Mouse (Mus musculus) spleen, adult 2 months (tissue): Measurements from ENCODE around the gene Gnpat. TPM values are rescaled to one million over a fixed set of nuclear protein-coding genes. Genes with fewer than 3 reads are reported as not detected.

Source experiments
- DNase-seq, 2 experiments: peaks; one replicate each; pipeline versions ENCODE4 v3.0.0 to v3.0.0-alpha.2; 2012 to 2021; ENCODE audit warnings: low spot score in 2 of 2, low read depth in 1 of 2
- H3K27ac ChIP-seq: fragments of 200-500 bp; 2 replicates; pipeline ENCODE4 v1.5.1; 2012; ENCODE audit warnings: low read length, inconsistent platforms; ENCODE audit not compliant: insufficient read depth
- H3K27me3 ChIP-seq: fragments of 200-500 bp; 2 replicates; pipeline ENCODE4 v1.6.1; 2012; ENCODE audit warnings: mild to moderate bottlenecking, moderate library complexity, low read length, inconsistent platforms; ENCODE audit not compliant: control insufficient read depth, insufficient read depth
- H3K36me3 ChIP-seq: fragments of 200-500 bp; 2 replicates; pipeline ENCODE4 v1.6.1; 2012; ENCODE audit warnings: mild to moderate bottlenecking, low read length, inconsistent platforms; ENCODE audit not compliant: control insufficient read depth, insufficient read depth
- H3K4me1 ChIP-seq: fragments of 200-500 bp; 2 replicates; pipeline ENCODE4 v1.6.1; 2011; ENCODE audit warnings: inconsistent platforms; ENCODE audit not compliant: control insufficient read depth, insufficient read depth, insufficient read length
- H3K4me3 ChIP-seq: fragments of 200-500 bp; 2 replicates; pipeline ENCODE4 v1.5.1; 2011; ENCODE audit warnings: mild to moderate bottlenecking, inconsistent platforms; ENCODE audit not compliant: insufficient read depth, insufficient read length; ENCODE audit errors: extremely low read depth
- CTCF ChIP-seq: fragments of 200-500 bp; IDR thresholded peaks from 2 replicates; pipeline ENCODE4 v1.5.1; 2011; ENCODE audit warnings: mild to moderate bottlenecking, inconsistent platforms; ENCODE audit not compliant: insufficient read depth, insufficient read length, insufficient replicate concordance; ENCODE audit errors: extremely low read depth
- POLR2A ChIP-seq: fragments of 200-500 bp; IDR thresholded peaks from 2 replicates; pipeline ENCODE4 v1.6.1; 2011; ENCODE audit warnings: low read depth, low read length, inconsistent platforms
- WGBS: fragments of 180-500 bp; shearing (Covaris S2); methylation state at CpG from one replicate; pipeline ENCODE4 v1.1.7; 2018; 5-methylcytosine and 5-hydroxymethylcytosine counted together
- polyA plus RNA-seq: library from polyadenylated mRNA; depleted of rRNA; stranded (reverse); fragments of >200 nt; gene quantifications from 2 replicates; pipeline ENCODE4 v1.2.3, GENCODE M21; 2012

The Gnpat gene
- polyA plus RNA-seq, 1 experiment: 36.0 TPM

GRCm38 (mm10) chr8:124878946-124879526 lies 16.2 kb downstream of the Gnpat start:
- peaks cover 65% of the 10 kb centered on the region for H3K36me3 ChIP-seq
- no peak overlapping the region for H3K27ac ChIP-seq

DNA sequence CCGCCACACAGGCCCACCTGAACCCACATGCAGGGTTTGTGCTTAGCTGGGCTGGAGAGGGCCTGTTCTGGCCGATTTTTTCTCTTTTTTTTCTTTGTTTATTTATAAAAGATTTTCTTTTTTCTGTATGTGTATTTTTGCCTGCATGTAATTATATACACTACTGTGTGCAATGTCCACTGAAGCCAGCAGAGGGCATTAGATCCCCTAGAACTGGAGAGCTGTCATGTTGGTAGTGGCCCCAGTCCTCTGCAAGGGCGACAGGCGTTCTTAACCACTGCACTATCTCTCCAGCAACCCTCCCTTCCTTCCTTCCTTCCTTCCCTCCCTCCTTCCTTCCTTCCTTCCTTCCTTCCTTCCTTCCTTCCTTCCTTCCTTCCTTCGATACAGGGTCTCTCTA lies 25.6 kb downstream of the Gnpat start:
- H3K27ac ChIP-seq: no peak overlapping the region
- TF ChIP-seq CTCF (no peak), POLR2A (no peak)
- H3K4me1 ChIP-seq: no peaks in the 10 kb centered on the region
- peaks cover 23% of the 10 kb centered on the region for H3K36me3 ChIP-seq
- no peak overlapping the region for H3K4me3 ChIP-seq
- no peaks in the 10 kb centered on the region for H3K27me3 ChIP-seq
- no peak for DNase-seq
- WGBS: 86% methylated on average over 5 of the region's 5 CpGs

More at GRCm38 (mm10) chr8:124878946-124879526, 16.2 kb downstream of the Gnpat start:
- no peak overlapping the region for H3K4me3 ChIP-seq
- no peaks in the 10 kb centered on the region for H3K27me3 ChIP-seq
- TF ChIP-seq CTCF: no peak
- no peak for TF ChIP-seq POLR2A
- 85% methylated on average over 10 of the region's 10 CpGs for WGBS
- DNase-seq: no peak
- no peaks in the 10 kb centered on the region for H3K4me1 ChIP-seq

DNA sequence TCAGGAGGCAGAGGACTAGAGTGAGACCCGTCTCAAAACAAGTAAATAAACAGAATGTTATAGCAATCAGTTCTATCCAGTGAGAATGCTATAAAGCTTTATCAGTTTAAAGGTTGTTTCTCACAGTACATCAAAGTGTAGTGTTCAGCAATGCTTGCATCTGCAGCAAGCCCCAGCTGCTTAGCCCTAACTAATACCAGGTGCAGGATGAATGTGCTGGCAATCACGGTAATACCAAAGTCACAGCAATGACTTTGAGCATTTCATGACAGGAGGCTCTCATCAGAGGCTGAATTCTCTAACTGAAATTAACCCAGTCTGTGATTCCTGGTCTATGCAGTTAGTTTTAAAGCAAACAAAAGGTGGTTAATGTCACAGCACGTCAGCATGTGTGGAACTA lies 29.8 kb downstream of the Gnpat start:
- peaks cover 18% of the 10 kb centered on the region for H3K36me3 ChIP-seq
- DNase-seq: no peak
- no peak overlapping the region for H3K27ac ChIP-seq

GRCm38 (mm10) chr8:124896010-124896631 lies 33.3 kb downstream of the Gnpat start:
- no peak overlapping the region for H3K27ac ChIP-seq
- H3K27me3 ChIP-seq: no peaks in the 10 kb centered on the region
- DNase-seq: no peak
- WGBS: 90% methylated on average over 26 of the region's 26 CpGs
- peak overlapping the region; percentile 99 for H3K4me3 ChIP-seq
- H3K4me1 ChIP-seq: peaks cover 7% of the 10 kb centered on the region; the same call in 1 of the 2 replicates
- TF ChIP-seq CTCF (no peak), POLR2A (no peak)
- H3K36me3 ChIP-seq: peaks cover 15% of the 10 kb centered on the region

More for the DNA sequence above, 29.8 kb downstream of the Gnpat start:
- no peak for TF ChIP-seq CTCF
- no peak for TF ChIP-seq POLR2A
- Histone ChIP-seq H3K27me3 (no peaks in the 10 kb centered on the region), H3K4me1 (no peaks in the 10 kb centered on the region; the same call in 1 of the 2 replicates), H3K4me3 (no peak overlapping the region)
- 80% methylated on average over 3 of the region's 3 CpGs for WGBS

DNA sequence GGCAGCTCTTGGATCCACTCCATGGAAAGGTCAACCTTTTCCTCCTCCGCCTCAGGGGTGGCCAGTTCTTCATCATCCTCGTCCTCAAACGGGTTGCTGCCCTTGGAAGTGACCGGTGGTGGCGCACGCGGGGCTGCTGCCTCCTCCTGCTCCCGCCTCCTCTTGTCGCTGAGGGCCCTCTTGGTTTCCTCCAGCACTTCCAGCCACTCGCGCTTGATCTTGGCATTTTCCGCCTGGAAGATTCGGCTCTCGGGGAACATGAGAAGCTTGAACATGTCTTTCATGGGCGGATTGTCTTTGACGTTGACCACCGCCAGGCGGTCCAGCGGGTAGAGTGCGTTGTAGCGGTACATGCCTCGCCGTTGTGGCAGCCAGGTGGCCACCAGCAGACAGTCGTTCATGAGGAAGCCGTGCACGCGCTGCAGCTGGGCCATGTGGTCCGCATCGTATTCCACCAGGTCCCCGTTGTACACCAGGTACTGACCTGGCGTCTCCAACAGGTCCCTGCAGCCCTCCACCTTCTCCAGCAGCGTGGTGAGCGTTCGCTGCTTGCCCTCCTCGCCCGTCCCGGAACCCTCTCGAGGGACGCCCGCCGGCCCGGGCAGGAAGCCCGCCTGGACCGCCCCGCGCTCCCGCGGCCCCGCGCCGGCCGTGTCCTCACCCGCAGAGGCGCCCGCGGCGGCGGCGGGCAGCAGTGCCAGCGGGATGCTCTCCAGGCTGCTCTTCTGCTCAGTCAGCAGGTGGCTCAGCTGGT lies 34.0 kb downstream of the Gnpat start:
- peak; percentile 34; the same call in 1 of the 2 replicates for TF ChIP-seq CTCF
- no peak for TF ChIP-seq POLR2A
- DNase-seq: peak; percentile 21 to 57
- peak overlapping the region; percentile 86 for H3K27ac ChIP-seq
- H3K36me3 ChIP-seq: peaks cover 19% of the 10 kb centered on the region
- H3K4me3 ChIP-seq: peak overlapping the region; percentile 99
- 2% methylated on average over 60 of the region's 60 CpGs for WGBS
- H3K4me1 ChIP-seq: peaks cover 7% of the 10 kb centered on the region; the same call in 1 of the 2 replicates
- no peaks in the 10 kb centered on the region for H3K27me3 ChIP-seq

GRCm38 (mm10) chr8:124897386-124898250 lies 34.8 kb downstream of the Gnpat start, which contains the start of the genes Exoc8 and Sprtn:
Exoc8 (minus strand) TSS chr8:124897705.
Sprtn (plus strand) TSS chr8:124897886.
- Histone ChIP-seq H3K4me1 (peaks cover 7% of the 10 kb centered on the region; the same call in 1 of the 2 replicates), H3K36me3 (peaks cover 27% of the 10 kb centered on the region), H3K4me3 (peak within 1 kb of the TSS; percentile 99), H3K27ac (peak within 1 kb of the TSS; percentile 86), H3K27me3 (no peaks in the 10 kb centered on the region)
- TF ChIP-seq CTCF (no peak), POLR2A (peak; percentile 83)
- WGBS: under 1% methylated on average over 114 of the region's 114 CpGs
- DNase-seq: peak; percentile 87 to 96
